Mouse (Mus musculus): ENCODE measurements around the gene U2af1. TPM values are rescaled to one million over a fixed set of nuclear protein-coding genes. Genes with fewer than 3 reads are reported as not detected.

The U2af1 gene
- total and polyA plus RNA-seq, 3 experiments: 104 to 261 (median 130) TPM

DNA sequence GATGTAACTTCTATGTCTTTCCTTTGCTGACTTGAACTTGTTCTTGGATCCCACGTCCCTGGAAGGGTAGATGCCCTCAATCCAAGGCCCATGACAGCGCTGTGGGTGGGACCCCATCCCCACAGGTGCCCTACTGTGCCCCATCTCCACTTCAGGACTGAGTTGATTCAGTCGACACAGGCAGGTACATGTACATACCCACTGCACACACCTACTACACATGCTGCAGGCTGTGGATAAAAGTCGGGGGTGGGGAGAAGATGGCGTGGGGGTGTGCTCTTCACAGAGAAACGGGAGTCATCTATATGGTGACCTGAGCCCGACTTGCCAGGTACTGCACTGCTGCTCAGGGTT lies 35.3 kb upstream of the U2af1 start:
- no peak overlapping the region for H3K4me3 ChIP-seq (ENCODE audit: low read depth, low read length)

DNA sequence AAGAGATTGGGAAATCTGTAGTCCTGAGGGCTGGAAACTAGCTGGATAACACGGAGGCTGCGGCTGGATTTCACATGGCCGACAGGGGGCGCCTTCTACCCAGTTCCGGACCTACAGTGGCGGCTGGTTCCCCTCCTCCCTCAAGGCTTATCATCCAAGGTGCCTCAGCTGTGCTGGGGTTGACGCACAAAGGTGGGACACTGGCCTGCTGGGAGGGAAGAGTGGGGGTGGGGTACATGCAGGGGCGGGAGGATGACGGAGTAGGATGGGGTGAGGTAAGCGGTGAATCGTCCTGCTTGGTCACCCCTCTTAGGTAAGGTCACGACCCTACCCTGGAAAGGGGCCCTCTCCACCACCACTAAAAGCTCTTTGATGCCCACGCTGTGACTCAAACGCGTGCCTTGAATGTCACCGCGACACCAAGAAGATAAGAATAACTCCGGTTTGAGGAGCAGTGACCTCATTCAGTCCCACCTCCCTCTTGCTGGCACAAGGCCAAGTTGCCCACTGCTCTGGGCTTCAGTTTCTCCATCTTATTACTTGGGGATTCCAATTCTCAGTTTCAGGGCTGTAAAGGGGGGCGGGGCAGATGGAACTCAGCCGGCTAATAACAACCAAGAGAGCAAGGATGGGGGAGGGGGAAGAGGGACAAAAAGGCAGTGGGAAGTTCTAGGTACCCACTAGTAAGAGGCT lies 34.8 kb upstream of the U2af1 start:
- no peak for ATAC-seq (ENCODE audit: extremely low read depth, insufficient number of reproducible peaks, low FRiP score, poor library complexity, severe bottlenecking)
- H3K27me3 ChIP-seq (ENCODE audit: insufficient read depth, low read length): peaks cover 27% of the 10 kb centered on the region
- no peak for TF ChIP-seq GATA2 (IDR thresholded peaks at IDR 0.05; ENCODE audit: borderline replicate concordance, low read depth, low read length)
- peak; percentile 20; the same call in 1 of the 2 replicates for TF ChIP-seq CTCF (IDR thresholded peaks at IDR 0.05; ENCODE audit: low read depth, low read length)
- TF ChIP-seq GATA1 (IDR thresholded peaks at IDR 0.05; ENCODE audit: borderline replicate concordance, low read length): no peak

More for the DNA sequence above, 35.3 kb upstream of the U2af1 start:
- DNase-seq (ENCODE audit: low spot score): no peak
- Histone ChIP-seq H3K9me3 (replicated peaks) (no peaks in the 10 kb centered on the region), H3K36me3 (replicated peaks) (no peaks in the 10 kb centered on the region), H3K27me3 (ENCODE audit: insufficient read depth, low read length) (peaks cover 26% of the 10 kb centered on the region), H3K4me1 (ENCODE audit: insufficient read depth, low read depth, low read length) (no peaks in the 10 kb centered on the region; the same call in 1 of the 2 replicates)
- no peak for ATAC-seq (ENCODE audit: extremely low read depth, insufficient number of reproducible peaks, low FRiP score, poor library complexity, severe bottlenecking)
- TF ChIP-seq TAL1 (conservative IDR thresholded peaks at IDR 0.05; ENCODE audit: low read depth, low read length): no peak
- TF ChIP-seq GATA2 (IDR thresholded peaks at IDR 0.05; ENCODE audit: borderline replicate concordance, low read depth, low read length): no peak
- no peak for TF ChIP-seq GATA1 (IDR thresholded peaks at IDR 0.05; ENCODE audit: borderline replicate concordance, low read length)
- TF ChIP-seq CTCF (IDR thresholded peaks at IDR 0.05; ENCODE audit: low read depth, low read length): no peak
- no peak for TF ChIP-seq POLR2AphosphoS5 (IDR thresholded peaks at IDR 0.05; ENCODE audit: insufficient replicate concordance, low read depth, low read length)

DNA sequence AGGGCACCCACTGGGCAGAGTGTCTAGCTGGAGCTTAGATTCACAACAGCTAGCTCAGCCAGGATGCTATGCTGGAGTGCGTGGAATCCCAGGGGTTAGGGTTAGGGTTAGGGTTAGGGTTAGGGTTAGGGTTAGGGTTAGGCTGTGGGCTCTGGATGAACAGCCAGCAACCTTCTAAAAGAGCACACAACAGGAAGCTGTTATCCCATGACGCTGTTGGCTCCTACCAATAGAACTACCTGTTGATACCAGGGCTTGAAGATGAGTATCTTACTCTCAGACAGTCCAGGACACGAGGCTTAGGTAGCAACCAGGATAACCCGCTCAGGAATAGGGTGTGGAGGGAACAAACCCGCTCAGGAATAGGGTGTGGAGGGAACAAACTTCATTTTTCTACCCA lies 34.2 kb upstream of the U2af1 start:
- no peaks in the 10 kb centered on the region for H3K36me3 ChIP-seq (replicated peaks)
- no peak overlapping the region for H3K4me3 ChIP-seq (ENCODE audit: low read depth, low read length)
- TF ChIP-seq GATA1 (IDR thresholded peaks at IDR 0.05; ENCODE audit: borderline replicate concordance, low read length) (no peak), TAL1 (conservative IDR thresholded peaks at IDR 0.05; ENCODE audit: low read depth, low read length) (no peak), CTCF (IDR thresholded peaks at IDR 0.05; ENCODE audit: low read depth, low read length) (no peak), GATA2 (IDR thresholded peaks at IDR 0.05; ENCODE audit: borderline replicate concordance, low read depth, low read length) (no peak), POLR2AphosphoS5 (IDR thresholded peaks at IDR 0.05; ENCODE audit: insufficient replicate concordance, low read depth, low read length) (no peak)
- no peaks in the 10 kb centered on the region; the same call in 1 of the 2 replicates for H3K4me1 ChIP-seq (ENCODE audit: insufficient read depth, low read depth, low read length)
- no peak for ATAC-seq (ENCODE audit: extremely low read depth, insufficient number of reproducible peaks, low FRiP score, poor library complexity, severe bottlenecking)
- DNase-seq (ENCODE audit: low spot score): no peak
- H3K9me3 ChIP-seq (replicated peaks): no peaks in the 10 kb centered on the region
- peaks cover 24% of the 10 kb centered on the region for H3K27me3 ChIP-seq (ENCODE audit: insufficient read depth, low read length)

More for the DNA sequence above, 34.8 kb upstream of the U2af1 start:
- Histone ChIP-seq H3K36me3 (replicated peaks) (no peaks in the 10 kb centered on the region), H3K9me3 (replicated peaks) (no peaks in the 10 kb centered on the region), H3K4me3 (ENCODE audit: low read depth, low read length) (no peak overlapping the region), H3K4me1 (ENCODE audit: insufficient read depth, low read depth, low read length) (no peaks in the 10 kb centered on the region; the same call in 1 of the 2 replicates)
- DNase-seq (ENCODE audit: low spot score): peak; percentile 19

DNA sequence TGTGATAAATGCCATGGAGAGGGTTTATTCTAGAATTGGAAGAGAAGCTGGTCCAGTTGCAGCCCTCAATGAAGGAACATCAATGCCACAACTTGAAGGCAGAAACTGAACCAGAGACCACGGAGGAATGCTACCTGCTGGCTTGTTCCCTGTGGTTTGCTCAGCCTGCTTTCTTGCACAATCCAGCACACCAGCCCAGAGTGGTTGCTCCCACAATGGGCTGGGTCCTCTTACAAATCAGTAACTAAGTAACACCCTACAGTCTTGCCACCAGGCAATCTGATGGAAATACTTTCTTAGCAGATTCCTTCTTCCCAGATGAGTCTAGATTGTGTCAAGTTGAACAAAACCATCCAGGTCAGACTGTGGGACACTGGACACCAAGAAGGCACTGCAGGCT lies 30.9 kb upstream of the U2af1 start:
- ATAC-seq (ENCODE audit: extremely low read depth, insufficient number of reproducible peaks, low FRiP score, poor library complexity, severe bottlenecking): no peak
- DNase-seq (ENCODE audit: low spot score): no peak
- peaks cover 30% of the 10 kb centered on the region for H3K27me3 ChIP-seq (ENCODE audit: insufficient read depth, low read length)

DNA sequence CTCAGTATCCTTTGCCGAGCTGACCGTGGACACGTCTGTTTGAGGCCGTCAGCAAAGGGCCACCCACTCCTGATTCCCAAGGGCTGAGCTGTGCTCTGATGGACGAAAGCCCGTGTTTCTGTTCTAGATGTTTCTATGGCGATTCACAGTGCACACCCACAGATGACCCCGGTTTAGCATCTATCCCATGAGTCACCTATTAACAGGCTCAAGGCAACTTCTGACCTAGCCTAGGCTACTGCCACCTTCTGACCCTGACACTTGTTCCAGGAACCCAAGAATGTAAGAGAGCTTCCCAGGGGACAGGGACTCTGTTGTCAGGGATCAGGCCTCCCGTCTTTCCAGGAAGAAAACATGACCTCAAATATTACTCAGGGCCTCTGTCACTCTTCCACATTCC lies 29.4 kb upstream of the U2af1 start:
- no peak for ATAC-seq (ENCODE audit: extremely low read depth, insufficient number of reproducible peaks, low FRiP score, poor library complexity, severe bottlenecking)
- DNase-seq (ENCODE audit: low spot score): no peak
- TF ChIP-seq POLR2AphosphoS5 (IDR thresholded peaks at IDR 0.05; ENCODE audit: insufficient replicate concordance, low read depth, low read length) (no peak), TAL1 (conservative IDR thresholded peaks at IDR 0.05; ENCODE audit: low read depth, low read length) (no peak), CTCF (IDR thresholded peaks at IDR 0.05; ENCODE audit: low read depth, low read length) (no peak), GATA1 (IDR thresholded peaks at IDR 0.05; ENCODE audit: borderline replicate concordance, low read length) (no peak), GATA2 (IDR thresholded peaks at IDR 0.05; ENCODE audit: borderline replicate concordance, low read depth, low read length) (no peak)
- Histone ChIP-seq H3K4me3 (ENCODE audit: low read depth, low read length) (no peak overlapping the region), H3K4me1 (ENCODE audit: insufficient read depth, low read depth, low read length) (peaks cover 2% of the 10 kb centered on the region; the same call in 1 of the 2 replicates), H3K9me3 (replicated peaks) (no peaks in the 10 kb centered on the region), H3K27me3 (ENCODE audit: insufficient read depth, low read length) (peaks cover 27% of the 10 kb centered on the region), H3K36me3 (replicated peaks) (no peaks in the 10 kb centered on the region)

More for the DNA sequence above, 30.9 kb upstream of the U2af1 start:
- peaks cover 2% of the 10 kb centered on the region; the same call in 1 of the 2 replicates for H3K4me1 ChIP-seq (ENCODE audit: insufficient read depth, low read depth, low read length)
- TF ChIP-seq POLR2AphosphoS5 (IDR thresholded peaks at IDR 0.05; ENCODE audit: insufficient replicate concordance, low read depth, low read length) (no peak), CTCF (IDR thresholded peaks at IDR 0.05; ENCODE audit: low read depth, low read length) (no peak), GATA1 (IDR thresholded peaks at IDR 0.05; ENCODE audit: borderline replicate concordance, low read length) (no peak), TAL1 (conservative IDR thresholded peaks at IDR 0.05; ENCODE audit: low read depth, low read length) (no peak), GATA2 (IDR thresholded peaks at IDR 0.05; ENCODE audit: borderline replicate concordance, low read depth, low read length) (no peak)
- no peaks in the 10 kb centered on the region for H3K36me3 ChIP-seq (replicated peaks)
- H3K4me3 ChIP-seq (ENCODE audit: low read depth, low read length): no peak overlapping the region
- no peaks in the 10 kb centered on the region for H3K9me3 ChIP-seq (replicated peaks)

DNA sequence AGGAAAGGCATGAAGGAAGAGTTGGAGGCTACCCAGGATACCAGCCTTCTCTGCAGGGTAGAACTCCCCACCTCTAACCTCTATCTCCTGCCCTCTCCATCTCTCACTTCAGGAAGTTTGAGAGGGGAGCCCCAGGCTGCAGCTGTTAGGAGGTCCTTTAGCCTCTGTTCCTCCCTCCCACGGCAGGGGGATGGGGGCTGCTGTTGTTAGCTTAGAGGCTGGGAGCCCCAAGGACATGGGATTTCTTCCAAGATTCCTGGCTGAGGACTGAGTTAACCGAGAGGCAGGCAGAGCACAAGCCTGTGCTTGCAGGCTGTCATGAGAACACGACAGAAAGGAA lies 27.5 kb upstream of the U2af1 start:
- Histone ChIP-seq H3K36me3 (replicated peaks) (no peaks in the 10 kb centered on the region), H3K9me3 (replicated peaks) (no peaks in the 10 kb centered on the region), H3K27me3 (ENCODE audit: insufficient read depth, low read length) (peaks cover 26% of the 10 kb centered on the region), H3K4me3 (ENCODE audit: low read depth, low read length) (no peak overlapping the region), H3K4me1 (ENCODE audit: insufficient read depth, low read depth, low read length) (peaks cover 2% of the 10 kb centered on the region; the same call in 1 of the 2 replicates)
- TF ChIP-seq GATA1 (IDR thresholded peaks at IDR 0.05; ENCODE audit: borderline replicate concordance, low read length) (no peak), TAL1 (conservative IDR thresholded peaks at IDR 0.05; ENCODE audit: low read depth, low read length) (no peak), GATA2 (IDR thresholded peaks at IDR 0.05; ENCODE audit: borderline replicate concordance, low read depth, low read length) (no peak), CTCF (IDR thresholded peaks at IDR 0.05; ENCODE audit: low read depth, low read length) (no peak), POLR2AphosphoS5 (IDR thresholded peaks at IDR 0.05; ENCODE audit: insufficient replicate concordance, low read depth, low read length) (no peak)
- no peak for ATAC-seq (ENCODE audit: extremely low read depth, insufficient number of reproducible peaks, low FRiP score, poor library complexity, severe bottlenecking)
- no peak for DNase-seq (ENCODE audit: low spot score)
